Mouse (Mus musculus) hindbrain, embryonic 14.5 days (tissue): ENCODE results near the gene Gm10031. TPM values are rescaled to one million over a fixed set of nuclear protein-coding genes. Genes with fewer than 3 reads are reported as not detected.
A peak's percentile ranks its signal among the peaks of the same experiment; 100 is the strongest.
"Not testable (repeated sequence)": the region's sequence is repeated elsewhere in the genome, so short reads cannot be mapped to it uniquely, and the experiment has no call there.

Source experiments
- ATAC-seq: fragments of 200-750 bp; cut with Nextera tagmentation; 2 replicates; pipeline ENCODE4 v1.8.0; 2017; ENCODE audit warnings: moderate number of reproducible peaks, mild to moderate bottlenecking, moderate TSS enrichment, moderate library complexity; ENCODE audit not compliant: low FRiP score
- DNase-seq: peaks from one replicate; pipeline ENCODE4 v3.0.0-alpha.2; 2015; ENCODE audit warnings: low spot score
- H3K27ac ChIP-seq: fragments of 300-500 bp; sonication (generic); 2 replicates; pipeline ENCODE4 v1.5.1; 2014; ENCODE audit warnings: mild to moderate bottlenecking, moderate library complexity
- H3K27me3 ChIP-seq: fragments of 300-500 bp; sonication (generic); 2 replicates; pipeline ENCODE4 v1.6.1; 2014; ENCODE audit warnings: mild to moderate bottlenecking, low read length, mixed read lengths; ENCODE audit not compliant: control insufficient read depth, insufficient read depth
- H3K36me3 ChIP-seq: fragments of 300-500 bp; sonication (generic); replicated peaks from 2 replicates; pipeline ENCODE4 v1.6.1; 2014; ENCODE audit not compliant: control insufficient read depth, insufficient read depth
- H3K4me1 ChIP-seq: fragments of 300-500 bp; sonication (generic); replicated peaks from 2 replicates; pipeline ENCODE4 v1.6.1; 2014; ENCODE audit warnings: antibody characterized with exemption, low read length, mixed read lengths; ENCODE audit not compliant: control insufficient read depth, insufficient read depth
- H3K4me2 ChIP-seq: fragments of 300-500 bp; sonication (generic); replicated peaks from 2 replicates; pipeline ENCODE4 v1.6.1; 2014; ENCODE audit warnings: mild to moderate bottlenecking, moderate library complexity
- H3K4me3 ChIP-seq: fragments of 300-500 bp; sonication (generic); replicated peaks from 2 replicates; pipeline ENCODE4 v1.5.1; 2014; ENCODE audit warnings: mild to moderate bottlenecking, low read length
- H3K9ac ChIP-seq: fragments of 300-500 bp; sonication (generic); 2 replicates; pipeline ENCODE4 v1.6.1; 2014
- H3K9me3 ChIP-seq: fragments of 300-500 bp; sonication (generic); 2 replicates; pipeline ENCODE4 v1.6.1; 2016; ENCODE audit warnings: low read length; ENCODE audit not compliant: control insufficient read depth
- WGBS: fragments of 180-500 bp; shearing (Covaris S2); extraction: QIAGEN DNeasy Blood & Tissue Kit; methylation state at CpG from one replicate; pipeline ENCODE4 v1.1.7; 2014; 5-methylcytosine and 5-hydroxymethylcytosine counted together
- polyA plus RNA-seq: library from polyadenylated mRNA; unstranded; fragments of >200 nt; fragmentation: Nextera tagmentation; extraction: Ambion mirVana; gene quantifications from 2 replicates; pipeline ENCODE4 v1.2.1, GENCODE M21; 2014

Gm10031 gene
- polyA plus RNA-seq, 1 experiment from 2014 or later, result 0.79 TPM

DNA sequence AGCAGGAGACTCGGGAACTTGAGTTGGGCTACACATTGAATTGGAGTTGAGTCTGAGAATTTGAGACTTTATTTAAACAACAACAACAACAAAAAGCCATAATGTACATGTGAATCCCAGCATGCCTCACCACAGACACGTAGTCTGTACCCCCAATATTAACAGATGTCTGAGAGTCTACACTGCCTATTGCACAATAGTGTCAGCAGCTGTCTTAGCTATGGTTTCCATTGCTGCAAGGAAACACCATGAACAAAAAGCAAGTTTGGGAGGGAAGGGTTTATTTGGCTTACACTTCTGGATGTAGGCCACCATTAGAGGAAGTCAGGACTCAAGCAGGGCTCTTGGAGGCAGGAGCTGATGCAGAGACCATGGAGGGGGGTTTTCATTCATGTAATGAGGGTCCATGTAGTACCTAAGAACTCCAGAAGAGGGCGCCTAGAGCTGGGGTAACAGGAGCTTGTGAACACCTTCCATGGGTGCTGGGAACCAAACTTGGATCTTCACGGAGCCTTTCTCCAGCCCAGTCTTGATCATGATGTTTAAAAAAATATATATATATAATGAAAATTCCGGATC, 18.8 kb upstream of the Gm10031 start:
- no peak for ATAC-seq
- Histone ChIP-seq H3K36me3 (no peaks in the 10 kb centered on the region), H3K4me2 (no peak overlapping the region), H3K9ac (no peak overlapping the region), H3K9me3 (no peaks in the 10 kb centered on the region), H3K27me3 (no peaks in the 10 kb centered on the region), H3K27ac (no peak overlapping the region), H3K4me3 (no peak overlapping the region), H3K4me1 (no peaks in the 10 kb centered on the region)
- WGBS, result 78% methylated on average over 5 of the region's 5 CpGs
- DNase-seq, result no peak

GRCm38 (mm10) chr1:156505901-156506300, 17.9 kb upstream of the Gm10031 start:
- Histone ChIP-seq H3K36me3 (no peaks in the 10 kb centered on the region), H3K4me2 (no peak overlapping the region), H3K27me3 (no peaks in the 10 kb centered on the region), H3K27ac (no peak overlapping the region), H3K9ac (no peak overlapping the region), H3K9me3 (no peaks in the 10 kb centered on the region), H3K4me1 (no peaks in the 10 kb centered on the region), H3K4me3 (no peak overlapping the region)
- no peak for DNase-seq
- 82% methylated on average over 2 of the region's 2 CpGs for WGBS
- ATAC-seq, result no peak

DNA sequence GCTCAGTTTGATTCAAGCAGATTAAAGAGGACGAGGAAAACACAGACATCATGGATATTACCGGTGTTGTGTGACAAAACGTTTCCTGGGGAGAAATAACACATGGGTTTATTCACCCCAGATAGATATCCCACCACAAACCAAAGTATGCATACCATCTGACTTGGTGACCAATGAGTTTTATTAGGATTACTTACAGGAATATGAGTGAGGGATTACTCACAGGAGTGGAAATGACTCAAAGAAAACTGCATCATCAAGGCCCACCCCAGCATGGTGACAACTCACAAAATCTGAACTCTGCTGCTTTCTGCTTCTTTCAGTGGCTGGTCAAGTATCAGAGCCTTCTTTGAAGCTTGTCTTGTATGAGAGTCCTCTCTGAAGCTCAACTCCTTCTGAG, 16.1 kb upstream of the Gm10031 start:
- DNase-seq (no peak), ATAC-seq (no peak)
- Histone ChIP-seq H3K9me3 (no peaks in the 10 kb centered on the region), H3K9ac (no peak overlapping the region), H3K4me2 (no peak overlapping the region), H3K27ac (no peak overlapping the region), H3K36me3 (no peaks in the 10 kb centered on the region), H3K4me1 (no peaks in the 10 kb centered on the region), H3K27me3 (no peaks in the 10 kb centered on the region), H3K4me3 (no peak overlapping the region)
- 85% methylated on average over 3 of the region's 3 CpGs for WGBS

GRCm38 (mm10) chr1:156520136-156520780, 3.6 kb upstream of the Gm10031 start:
- H3K9me3 ChIP-seq, result no peaks in the 10 kb centered on the region
- 88% methylated on average over 3 of the region's 3 CpGs for WGBS
- DNase-seq (no peak), ATAC-seq (no peak)
- H3K9ac ChIP-seq, result no peak overlapping the region
- no peaks in the 10 kb centered on the region for H3K4me1 ChIP-seq
- no peaks in the 10 kb centered on the region for H3K36me3 ChIP-seq
- no peak overlapping the region for H3K4me3 ChIP-seq
- no peaks in the 10 kb centered on the region for H3K27me3 ChIP-seq
- H3K27ac ChIP-seq, result no peak overlapping the region
- no peak overlapping the region for H3K4me2 ChIP-seq

DNA sequence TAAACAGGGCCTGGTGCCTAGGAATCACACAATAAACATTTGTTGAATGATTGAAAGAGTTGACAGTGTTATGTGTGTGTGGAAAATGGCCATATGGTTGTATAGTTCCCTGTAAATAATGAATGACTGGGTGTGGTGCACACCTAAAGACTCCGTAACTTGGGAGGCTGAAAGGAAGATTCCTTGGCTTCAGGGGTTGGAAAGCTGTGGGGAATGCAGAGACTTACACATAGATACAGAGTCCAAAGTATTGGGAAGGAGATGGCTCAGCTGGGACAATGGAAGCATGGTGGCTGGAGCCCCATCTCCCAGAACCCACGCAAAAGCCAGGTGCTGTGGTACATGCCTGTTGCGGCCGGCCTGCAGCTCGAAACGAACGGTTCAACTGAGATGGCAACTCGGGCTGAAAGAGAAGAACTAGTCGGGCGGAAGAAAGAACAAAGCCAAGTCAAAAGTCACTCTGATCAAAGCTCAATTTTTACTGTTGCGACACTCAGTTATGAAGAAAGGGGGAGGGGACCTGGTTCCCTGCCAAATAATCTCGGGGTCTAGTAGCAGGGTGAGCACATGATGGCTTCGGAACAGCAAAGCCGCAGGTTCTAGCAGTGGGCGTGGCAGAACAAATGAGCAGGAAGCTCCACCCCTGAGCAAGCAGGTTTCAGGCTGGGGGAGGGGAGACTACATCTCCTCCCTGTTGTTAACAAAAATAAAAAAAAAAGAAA, 1.9 kb upstream of the Gm10031 start:
- H3K36me3 ChIP-seq, result no peaks in the 10 kb centered on the region
- no peak overlapping the region for H3K27ac ChIP-seq
- H3K4me2 ChIP-seq, result peak overlapping the region; percentile 24; the same call in 1 of the 2 replicates
- DNase-seq (no peak), ATAC-seq (no peak)
- H3K4me1 ChIP-seq, result no peaks in the 10 kb centered on the region
- no peak overlapping the region for H3K9ac ChIP-seq
- WGBS, result 46% methylated on average over 15 of the region's 15 CpGs
- H3K9me3 ChIP-seq, result no peaks in the 10 kb centered on the region
- H3K4me3 ChIP-seq, result no peak overlapping the region
- H3K27me3 ChIP-seq, result no peaks in the 10 kb centered on the region

- H3K36me3 ChIP-seq, H3K27ac ChIP-seq, H3K27me3 ChIP-seq, H3K9ac ChIP-seq, H3K9me3 ChIP-seq, H3K4me1 ChIP-seq, H3K4me2 ChIP-seq, DNase-seq, H3K4me3 ChIP-seq, ATAC-seq: not testable (repeated sequence)
- WGBS, result 92% methylated on average over 16 of the region's 16 CpGs
Measured at GRCm38 (mm10) chr1:156532476-156533175, 8.8 kb downstream of the Gm10031 start.

GRCm38 (mm10) chr1:156533483-156533882, 9.7 kb downstream of the Gm10031 start:
- DNase-seq, result no peak
- no peaks in the 10 kb centered on the region for H3K9me3 ChIP-seq
- H3K36me3 ChIP-seq, result no peaks in the 10 kb centered on the region
- no peaks in the 10 kb centered on the region for H3K27me3 ChIP-seq
- H3K4me1 ChIP-seq, result no peaks in the 10 kb centered on the region
- no peak overlapping the region for H3K4me3 ChIP-seq
- H3K9ac ChIP-seq, result no peak overlapping the region
- H3K27ac ChIP-seq, result no peak overlapping the region
- 89% methylated on average over 3 of the region's 3 CpGs for WGBS
- no peak overlapping the region for H3K4me2 ChIP-seq
- no peak for ATAC-seq

DNA sequence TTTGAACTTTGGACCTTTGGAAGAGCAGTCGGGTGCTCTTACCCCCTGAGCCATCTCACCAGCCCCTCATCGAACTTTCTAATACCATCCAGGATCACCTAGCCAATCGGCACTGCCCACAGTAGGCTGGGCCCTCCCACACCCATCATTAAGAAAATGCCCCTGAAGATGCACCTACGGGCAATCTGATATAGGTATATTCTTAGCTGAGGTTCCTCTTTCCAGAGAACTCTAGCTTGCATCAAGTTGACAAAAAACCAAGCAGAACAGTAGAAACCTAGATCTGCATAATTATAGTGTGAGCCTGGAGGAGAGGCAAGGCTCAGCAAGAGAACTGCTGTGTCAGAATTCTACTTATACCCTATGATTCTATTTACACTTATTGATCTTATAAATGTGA, 10.1 kb downstream of the Gm10031 start:
- no peak for DNase-seq
- H3K9ac ChIP-seq, result no peak overlapping the region
- H3K9me3 ChIP-seq, result no peaks in the 10 kb centered on the region
- no peak for ATAC-seq
- H3K36me3 ChIP-seq, result no peaks in the 10 kb centered on the region
- H3K4me1 ChIP-seq, result no peaks in the 10 kb centered on the region
- no peak overlapping the region for H3K4me3 ChIP-seq
- no peak overlapping the region for H3K27ac ChIP-seq
- H3K27me3 ChIP-seq, result no peaks in the 10 kb centered on the region
- no peak overlapping the region for H3K4me2 ChIP-seq
- WGBS, result 89% methylated on average over 4 of the region's 4 CpGs

GRCm38 (mm10) chr1:156537031-156537430, 13.2 kb downstream of the Gm10031 start:
- Histone ChIP-seq H3K9ac (no peak overlapping the region), H3K27ac (no peak overlapping the region), H3K9me3 (no peaks in the 10 kb centered on the region), H3K4me2 (no peak overlapping the region), H3K4me3 (no peak overlapping the region), H3K36me3 (no peaks in the 10 kb centered on the region), H3K27me3 (no peaks in the 10 kb centered on the region), H3K4me1 (no peaks in the 10 kb centered on the region)
- WGBS, result 71% methylated on average over 2 of the region's 2 CpGs
- no peak for ATAC-seq
- DNase-seq, result no peak
